Mouse (Mus musculus) lung, postnatal 0 days (tissue): Measurements from ENCODE around the gene Kansl1.

Experiments
- CTCF ChIP-seq: IDR thresholded peaks from 2 replicates; pipeline ENCODE4 v1.5.1; 2016; ENCODE audit warnings: antibody characterized with exemption, mild to moderate bottlenecking
- EP300 ChIP-seq: IDR thresholded peaks from 2 replicates; pipeline ENCODE4 v1.6.1; 2016; ENCODE audit warnings: antibody characterized with exemption, mild to moderate bottlenecking, control low read depth

DNA sequence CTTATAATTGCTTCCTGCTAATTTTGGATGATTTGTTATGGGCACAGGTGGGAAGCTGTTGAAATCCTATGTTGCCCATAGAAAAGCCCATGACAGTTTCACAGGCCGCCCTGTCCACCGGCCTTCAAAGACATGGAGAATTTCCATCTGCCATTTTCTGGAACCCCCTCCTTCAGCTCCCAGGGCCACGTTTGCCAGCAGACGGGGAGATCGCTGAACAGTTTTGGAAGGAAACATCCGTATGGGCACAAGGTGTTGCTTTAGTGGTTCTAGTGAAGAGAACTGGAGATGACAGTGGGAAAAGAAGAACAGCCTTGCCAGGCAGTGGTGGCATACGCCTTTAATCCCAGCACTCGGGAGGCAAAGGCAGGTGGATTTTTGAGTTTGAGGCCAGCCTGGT lies 13.3 kb upstream of the Kansl1 start:
- TF ChIP-seq CTCF (no peak), EP300 (no peak)
